Mouse (Mus musculus) small intestine, adult 2 months (tissue): ENCODE data around the gene Ctsh.

Source experiments
- CTCF ChIP-seq: fragments of 200-500 bp; IDR thresholded peaks from 2 replicates; pipeline ENCODE4 v1.5.1; 2012; ENCODE audit warnings: low read depth, mild to moderate bottlenecking, control low read depth, inconsistent platforms, low read length, moderate library complexity, mixed read lengths; ENCODE audit not compliant: insufficient replicate concordance, insufficient read length; ENCODE audit errors: extremely low read depth
- POLR2A ChIP-seq: fragments of 200-500 bp; IDR thresholded peaks from 2 replicates; pipeline ENCODE4 v1.6.1; 2012; ENCODE audit warnings: low read depth, mild to moderate bottlenecking, control low read depth, inconsistent platforms, low read length, moderate library complexity

DNA sequence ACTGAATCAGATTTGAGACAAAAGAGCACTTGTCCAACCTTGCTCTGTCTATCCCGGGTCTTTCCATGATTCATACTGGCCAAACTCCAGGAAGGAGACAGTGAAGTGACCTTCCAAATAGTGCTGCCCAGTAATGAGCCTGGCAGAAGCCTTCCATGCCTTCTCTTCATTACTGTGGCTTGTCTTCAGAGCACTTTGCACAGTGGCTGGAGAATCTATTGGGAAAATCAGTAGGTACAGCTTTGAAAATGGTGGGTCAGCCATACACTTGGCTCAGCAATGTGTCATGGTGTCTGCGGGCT lies 6.6 kb downstream of the Ctsh start:
- TF ChIP-seq CTCF (no peak), POLR2A (no peak)
